Mouse (Mus musculus) urinary bladder, postnatal 14 days (tissue): Measurements from ENCODE around the gene Cd4.

Experiments
- DNase-seq: peaks from one replicate; pipeline ENCODE4 v3.0.0; 2021; ENCODE audit warnings: low spot score

Gene Cd4

DNA sequence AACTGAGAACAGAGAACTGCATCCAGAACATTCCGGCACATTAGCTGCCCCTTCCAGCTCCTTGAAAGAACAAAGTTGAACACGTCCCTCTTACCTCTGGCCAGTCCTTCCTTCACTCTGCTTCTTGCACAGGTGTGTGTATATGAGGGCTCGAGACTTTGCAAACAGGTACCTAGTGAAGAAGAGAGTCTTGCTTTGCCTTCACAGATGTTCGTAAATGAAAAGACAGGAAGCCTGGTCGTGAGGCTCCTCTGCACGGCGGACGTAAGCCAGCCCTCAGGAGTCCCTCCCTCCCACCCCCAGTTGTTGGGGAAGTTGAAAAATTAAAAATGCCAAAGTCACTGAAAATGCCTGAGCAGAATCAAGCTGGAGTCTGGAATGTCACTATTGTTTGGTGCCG, at the start of gene Cd4:
Gene Cd4, minus strand, starts transcription at position 236 of the 400 bp plus-strand sequence.
- DNase-seq = no peak

DNA sequence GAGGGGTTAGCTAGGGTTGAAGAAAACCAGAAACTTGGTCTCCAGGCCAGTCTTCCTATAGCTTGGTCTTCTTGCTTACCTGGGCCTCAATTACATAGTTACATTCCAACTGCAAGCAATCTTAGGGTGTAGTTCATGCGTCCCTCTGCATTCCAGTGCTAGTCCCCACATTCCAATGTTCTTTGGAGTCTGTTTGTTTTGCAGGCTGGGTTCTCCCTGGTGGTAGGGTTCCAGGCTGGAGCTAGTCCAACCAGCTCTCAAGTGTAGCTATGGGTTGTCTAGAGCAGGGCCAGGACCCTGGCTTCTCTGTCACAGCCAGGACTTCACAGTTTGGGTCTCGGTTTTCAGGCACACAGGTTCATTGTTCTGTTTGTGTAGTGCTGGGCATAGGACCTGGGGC, 49.5 kb upstream of the Cd4 start:
- no peak for DNase-seq

DNA sequence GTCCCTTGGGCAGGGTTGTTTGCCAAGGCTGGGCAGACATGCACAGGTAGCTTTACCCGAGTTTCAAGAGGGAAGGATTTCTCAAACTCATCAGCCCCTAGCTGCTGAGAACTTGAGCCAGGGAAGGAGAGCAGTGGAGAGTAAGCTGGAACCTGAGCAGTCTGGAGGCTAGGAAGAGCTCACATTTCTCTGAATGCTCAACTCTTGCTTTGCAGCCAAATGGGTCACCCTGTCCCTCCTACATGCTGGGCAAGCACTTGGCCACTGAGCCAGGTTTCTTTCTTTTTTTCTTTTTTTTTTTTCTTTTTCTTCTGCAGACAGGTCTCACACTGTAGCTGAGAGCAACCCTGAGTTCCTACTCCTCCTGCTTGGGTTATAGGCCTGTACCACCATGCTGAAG, 48.7 kb upstream of the Cd4 start:
- DNase-seq = no peak

DNA sequence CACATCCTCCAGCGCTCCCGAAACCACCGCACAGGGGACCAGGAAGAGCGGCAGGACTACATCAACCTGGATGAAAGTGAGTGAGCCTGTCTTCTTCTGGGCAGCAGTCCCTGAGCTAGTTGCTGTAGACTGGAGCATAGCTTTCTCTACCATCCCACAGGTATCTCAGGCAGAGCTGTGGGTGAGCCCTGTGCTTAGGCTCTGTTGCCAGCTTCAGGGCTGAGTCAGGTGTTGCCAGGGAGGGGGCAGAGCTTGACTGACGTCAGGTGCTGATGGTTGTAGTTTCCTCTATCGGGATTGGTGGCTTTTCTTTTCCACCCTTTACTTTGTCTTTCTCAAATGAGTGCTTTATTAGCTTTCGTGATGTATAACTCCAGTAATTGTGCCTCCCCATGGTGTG, 46.6 kb upstream of the Cd4 start:
- no peak for DNase-seq

DNA sequence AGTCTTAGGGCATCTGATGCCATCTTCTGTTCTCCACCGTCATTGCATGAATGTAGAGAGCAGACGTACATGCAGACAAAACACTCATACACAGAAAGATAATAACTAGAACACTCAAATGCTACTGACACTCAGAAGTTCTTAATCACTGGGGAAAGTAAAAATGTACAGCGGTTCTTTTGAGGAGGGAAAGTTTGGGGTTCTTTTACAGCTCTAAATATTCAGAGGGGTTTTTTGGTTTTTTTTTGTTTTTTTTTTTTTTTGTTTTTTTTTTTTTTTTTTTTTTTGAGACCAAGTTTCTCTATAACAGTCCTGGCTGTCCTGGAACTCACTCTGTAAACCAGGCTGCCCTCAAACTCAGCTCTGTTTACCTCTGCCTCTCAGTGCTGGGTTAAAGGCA, 45.1 kb upstream of the Cd4 start:
- DNase-seq = no peak

DNA sequence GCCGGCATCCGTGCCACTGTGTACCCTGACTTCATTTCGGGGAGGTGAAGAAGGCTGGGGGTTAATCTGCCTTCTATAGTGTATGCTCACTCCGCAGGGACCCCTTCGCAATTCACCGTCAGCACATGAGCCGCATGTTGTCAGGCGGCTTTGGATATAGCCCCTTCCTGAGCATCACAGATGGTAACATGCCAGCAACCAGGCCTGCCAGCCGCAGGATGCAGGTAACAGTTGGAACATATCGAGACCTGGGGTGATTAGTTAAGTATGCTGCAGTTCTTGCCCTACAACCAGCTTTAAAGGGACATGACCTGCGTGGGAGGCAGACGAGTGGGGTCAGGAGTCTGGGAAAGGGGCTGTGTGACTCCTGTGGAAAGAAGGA, 44.3 kb upstream of the Cd4 start:
- DNase-seq = no peak

DNA sequence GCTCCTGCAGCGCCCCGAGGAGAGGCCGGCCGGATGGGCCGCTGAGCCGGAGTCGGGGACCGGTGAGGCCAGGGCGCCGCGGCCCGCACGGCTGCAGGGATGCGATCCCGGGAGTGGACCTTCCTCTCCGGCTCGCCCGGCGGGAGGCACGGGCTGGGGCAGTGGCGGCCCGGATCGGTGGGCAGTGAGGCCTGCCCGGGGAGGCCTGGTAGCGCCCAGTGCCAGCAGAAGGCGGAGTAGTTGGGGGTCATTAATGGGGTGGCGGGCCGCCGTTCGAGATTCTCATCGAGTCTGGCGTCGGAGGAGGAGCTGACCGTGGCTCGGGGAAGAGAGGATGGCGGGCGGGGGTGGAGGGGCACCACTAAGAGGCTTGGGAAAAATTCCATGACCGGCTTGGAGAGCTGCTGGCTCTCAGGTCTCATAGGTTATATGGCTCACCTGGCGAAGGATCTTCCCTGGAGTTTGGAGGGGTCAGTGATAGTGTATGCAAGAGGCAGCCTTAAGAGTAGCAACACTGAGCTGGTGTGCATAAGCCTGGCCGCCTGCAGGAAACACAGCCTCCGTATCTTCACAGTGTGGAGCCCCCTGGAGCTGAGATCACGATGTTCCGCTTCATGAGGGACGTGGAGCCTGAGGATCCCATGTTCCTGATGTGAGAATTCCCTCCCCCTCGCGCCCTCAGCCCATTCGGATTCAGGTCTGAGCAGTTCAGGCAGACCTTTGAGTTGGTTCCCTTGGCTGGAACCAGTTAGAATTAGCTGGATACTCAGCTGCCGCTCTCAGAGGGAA, 43.7 kb upstream of the Cd4 start:
- DNase-seq = peak; percentile 39

DNA sequence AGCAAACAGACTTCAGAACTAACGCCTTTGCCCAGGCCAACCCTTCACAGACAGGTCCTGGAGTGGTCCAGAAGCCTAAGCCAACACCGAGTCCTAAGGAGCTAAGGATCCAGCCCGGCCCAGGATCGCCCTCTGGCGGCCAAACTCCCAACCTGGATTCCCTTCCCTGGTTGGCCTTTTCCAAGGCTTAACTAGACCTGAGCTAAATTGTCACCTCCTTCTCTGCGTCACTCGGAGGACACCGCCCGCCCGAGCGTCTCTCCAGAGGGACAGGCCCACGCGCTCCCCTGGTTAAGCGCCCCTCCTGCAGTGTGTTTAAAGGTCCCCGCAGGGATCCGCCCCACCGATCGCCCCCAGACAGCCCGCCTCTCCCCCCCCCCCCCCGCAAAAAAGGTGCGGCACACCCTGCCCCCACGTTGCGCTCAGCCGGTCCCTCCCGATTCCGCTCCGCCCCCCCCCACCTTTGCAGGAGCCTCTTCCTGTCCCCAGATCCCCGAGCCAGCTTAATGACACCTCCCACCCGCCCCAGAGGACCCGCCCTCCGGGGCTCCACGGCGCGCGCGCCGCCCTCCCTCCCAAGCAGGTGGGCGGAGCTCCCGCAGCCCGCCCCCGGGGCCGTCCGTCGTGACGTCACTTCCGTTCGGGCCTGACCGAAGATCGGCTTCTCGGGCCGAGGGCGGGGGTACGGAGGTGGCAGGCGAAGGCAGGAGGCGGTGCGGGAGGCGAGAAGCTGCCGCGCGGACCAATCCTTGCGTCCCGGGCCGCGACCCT, 42.9 kb upstream of the Cd4 start, which contains the start of gene Mlf2:
Gene Mlf2, plus strand, starts transcription at position 633 of the 771 bp plus-strand sequence.
- DNase-seq = peak; percentile 99

DNA sequence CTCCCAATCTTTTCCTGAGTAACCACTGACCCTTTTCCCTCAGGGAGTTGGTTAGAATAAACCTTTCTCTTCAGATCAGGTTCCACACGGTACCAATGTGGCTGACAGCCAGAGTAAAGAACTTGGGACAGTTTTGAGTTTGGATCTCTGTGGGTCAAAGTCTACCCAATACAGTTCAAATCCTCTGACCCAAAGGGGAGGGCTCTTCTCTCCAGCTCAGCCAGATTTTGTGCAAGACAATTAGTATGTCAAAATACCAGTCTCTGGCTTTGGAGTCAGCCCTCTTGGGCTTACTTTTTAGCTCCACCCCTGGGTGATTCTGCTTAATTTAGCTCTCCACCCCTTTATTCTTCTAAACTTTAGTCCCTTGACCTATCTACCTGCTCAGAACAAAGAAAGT, 42.2 kb upstream of the Cd4 start:
- no peak for DNase-seq

DNA sequence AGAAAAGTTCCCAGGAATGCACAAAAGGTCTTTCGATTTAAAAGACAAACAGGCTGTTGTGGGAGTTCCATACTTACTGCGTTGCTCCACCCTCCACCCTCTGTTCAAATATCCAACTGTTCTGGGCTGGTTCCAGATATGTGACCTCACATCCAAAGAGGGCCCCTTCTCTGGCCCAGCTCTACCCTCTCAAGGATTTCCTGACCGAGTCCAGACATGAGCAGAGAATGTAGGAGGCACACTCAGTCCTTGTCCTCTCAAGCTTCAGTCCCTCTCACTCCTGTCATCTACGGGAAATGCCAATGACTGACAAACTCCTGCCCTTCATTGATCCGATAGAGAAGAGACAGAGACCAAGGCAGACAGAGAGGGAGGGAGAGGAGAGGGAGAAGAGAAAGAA, 37.9 kb upstream of the Cd4 start:
- DNase-seq = peak; percentile 69

DNA sequence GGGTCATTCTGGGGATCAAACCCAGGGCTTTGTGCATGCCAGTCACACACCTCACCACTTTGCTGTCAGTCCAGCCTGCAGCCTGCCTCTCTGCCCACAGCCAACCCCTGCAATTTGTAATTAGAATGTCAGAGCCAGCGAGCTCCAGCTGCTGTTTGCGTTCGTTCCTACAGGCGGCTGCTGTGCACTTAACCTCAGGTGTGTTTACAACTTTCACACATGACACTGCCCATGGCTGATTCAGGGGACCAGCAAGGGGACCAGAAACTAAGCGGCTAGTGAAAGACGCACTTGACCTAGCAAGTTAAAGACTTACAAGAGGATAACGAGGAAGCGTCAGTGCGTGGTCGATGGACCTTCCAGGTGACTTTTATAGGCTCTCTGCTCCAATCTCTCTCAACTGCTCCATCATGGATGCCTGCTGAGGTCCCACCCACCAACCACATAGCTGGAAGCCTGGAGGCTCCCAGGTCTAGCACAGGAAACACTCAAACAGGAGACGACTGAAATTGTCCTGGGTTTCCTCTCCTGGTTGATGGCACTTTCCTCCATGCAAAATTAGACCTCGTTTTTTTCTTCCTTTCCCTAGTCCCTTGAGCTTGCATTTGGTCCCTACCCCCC, 37.3 kb upstream of the Cd4 start:
- no peak for DNase-seq

DNA sequence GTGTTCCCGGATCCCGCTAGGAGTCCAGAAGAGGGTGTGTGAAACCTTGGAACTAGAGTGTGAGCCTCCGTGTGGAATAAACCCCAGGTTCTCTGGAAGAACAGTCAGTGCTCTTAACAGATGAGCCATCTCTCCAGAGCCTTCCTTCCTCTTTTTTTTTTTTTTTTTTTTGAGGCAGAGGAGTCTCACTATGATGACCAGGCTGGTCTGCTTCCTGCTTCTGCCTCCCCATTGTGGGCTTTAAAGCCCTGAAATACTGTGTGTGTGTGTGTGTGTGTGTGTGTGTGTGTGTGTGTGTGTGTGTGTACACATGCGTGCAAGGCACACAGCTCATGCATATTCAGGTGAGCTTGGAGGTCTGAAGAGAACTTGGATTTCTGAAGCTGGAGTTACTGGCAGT, 33.5 kb upstream of the Cd4 start:
- no peak for DNase-seq

DNA sequence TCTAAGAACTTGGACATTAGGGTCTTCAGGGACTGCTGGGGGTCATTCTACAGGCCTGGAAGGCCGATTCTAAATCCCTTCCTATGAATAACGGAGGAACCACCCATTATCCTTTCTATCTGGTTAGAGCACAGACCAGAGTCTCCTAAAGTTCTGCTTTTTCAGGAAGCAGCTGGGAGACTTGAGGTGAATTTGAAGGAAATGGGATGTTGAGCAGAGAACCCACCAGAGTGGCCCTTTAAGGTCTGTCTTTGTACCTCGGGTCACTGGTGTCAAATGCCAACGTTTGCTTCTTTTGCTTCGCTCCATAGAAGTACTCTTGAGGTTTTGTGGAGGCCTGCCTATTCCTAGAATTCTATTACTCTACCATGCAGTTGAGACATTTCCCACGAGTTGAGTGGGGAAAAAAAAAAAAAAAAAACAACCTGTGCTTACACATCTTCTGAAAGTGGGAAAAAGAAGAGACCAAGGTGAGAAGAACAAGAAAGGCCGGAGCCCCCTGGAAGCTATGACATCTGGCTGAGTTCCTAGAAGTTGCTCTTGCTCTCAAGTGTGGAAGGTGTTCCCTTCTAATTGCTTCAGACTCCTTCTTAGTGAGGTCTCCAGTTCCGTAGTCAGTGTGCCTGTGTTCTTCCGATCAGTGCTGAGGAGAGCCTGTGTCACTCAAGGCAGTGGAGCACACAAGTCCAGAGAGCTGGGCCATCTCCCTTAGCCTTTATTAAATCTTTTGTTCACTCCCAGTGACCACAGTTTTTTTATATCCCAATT, 32.5 kb upstream of the Cd4 start:
- DNase-seq = no peak

DNA sequence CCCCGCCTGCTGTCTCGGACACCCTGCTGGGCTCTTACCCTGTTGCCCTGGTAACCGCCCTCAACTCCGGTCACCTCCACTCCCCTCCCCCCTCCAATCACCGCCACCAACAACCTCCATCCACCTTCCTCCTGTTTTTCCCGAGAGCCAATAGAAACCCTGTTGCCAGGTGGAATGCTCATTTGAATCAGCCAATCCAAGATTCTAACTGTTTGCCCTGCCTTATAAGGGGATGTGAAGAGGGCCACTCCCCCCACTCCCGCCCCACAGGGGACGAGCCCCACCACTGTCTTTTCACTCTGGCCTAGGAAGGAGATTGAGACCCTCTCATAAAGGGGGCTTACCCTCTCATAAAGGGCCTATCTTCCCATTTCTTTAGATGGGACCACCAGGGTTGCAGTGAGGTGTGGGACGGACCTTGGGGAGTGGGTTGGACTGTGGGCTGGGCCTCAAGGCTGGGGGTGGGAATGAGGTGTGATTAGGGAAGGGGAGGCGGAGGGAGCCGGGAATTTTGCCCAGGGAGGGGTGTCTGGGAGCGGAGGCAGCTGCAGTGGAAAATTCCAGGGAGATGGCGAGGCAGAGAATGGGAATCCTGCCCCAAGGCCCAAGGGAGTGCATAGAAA, 31.8 kb upstream of the Cd4 start, which contains the start of gene Ptms:
Gene Ptms, minus strand, starts transcription at position 409 of the 623 bp plus-strand sequence.
- peak; percentile 94 for DNase-seq

DNA sequence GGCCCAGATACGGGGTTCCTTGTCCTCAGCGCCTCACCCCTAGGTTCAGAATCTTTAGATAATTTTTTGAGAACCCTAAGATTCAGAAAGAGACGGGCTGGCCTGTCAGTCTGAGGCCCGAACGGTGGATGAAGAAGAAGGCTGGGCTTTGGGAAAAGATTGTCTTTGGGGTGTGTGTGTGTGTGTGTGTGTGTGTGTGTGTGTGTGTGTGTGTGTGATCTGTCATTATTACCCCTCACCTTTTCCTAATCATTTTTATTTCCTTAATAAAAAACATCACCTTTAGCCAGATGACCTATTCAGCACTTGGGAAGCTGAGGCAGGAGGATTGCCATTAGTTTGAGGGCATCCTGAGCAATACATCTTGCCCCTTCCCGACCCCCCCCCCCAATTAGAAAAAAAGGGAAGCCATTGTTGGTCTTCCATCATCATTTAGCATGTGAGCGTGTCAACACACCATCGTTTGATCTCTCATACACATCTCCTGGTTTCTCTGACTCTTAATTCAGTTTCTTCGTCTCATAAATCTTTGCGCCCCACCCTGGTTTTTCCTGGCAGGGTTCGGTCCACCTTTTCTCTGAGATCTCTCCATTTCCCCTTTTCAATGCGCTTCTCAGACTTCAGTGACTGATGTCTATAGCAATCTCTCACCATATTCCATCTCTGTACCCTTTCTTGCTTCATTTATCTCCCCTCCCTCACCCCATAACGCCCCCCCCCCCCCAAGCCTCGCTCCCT, 31.0 kb upstream of the Cd4 start:
- no peak for DNase-seq

DNA sequence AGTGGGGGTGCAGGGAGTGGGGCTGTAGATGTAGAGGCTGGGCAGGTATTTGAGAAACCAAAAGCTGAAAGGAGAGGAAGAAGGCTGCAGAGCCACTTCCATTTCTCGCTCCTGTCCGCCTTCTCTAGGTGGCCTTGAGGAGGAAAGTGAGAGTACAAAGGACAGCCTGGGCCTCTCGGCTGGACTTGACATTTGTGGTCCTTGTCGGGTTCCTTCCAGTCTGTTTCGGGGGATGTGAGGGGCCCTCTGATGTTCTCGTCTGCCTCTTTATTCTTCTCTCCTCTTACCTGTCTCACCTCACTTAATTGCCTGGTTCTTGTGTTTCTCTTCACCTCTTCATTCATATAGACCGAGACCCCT, 30.3 kb upstream of the Cd4 start:
- DNase-seq = no peak

DNA sequence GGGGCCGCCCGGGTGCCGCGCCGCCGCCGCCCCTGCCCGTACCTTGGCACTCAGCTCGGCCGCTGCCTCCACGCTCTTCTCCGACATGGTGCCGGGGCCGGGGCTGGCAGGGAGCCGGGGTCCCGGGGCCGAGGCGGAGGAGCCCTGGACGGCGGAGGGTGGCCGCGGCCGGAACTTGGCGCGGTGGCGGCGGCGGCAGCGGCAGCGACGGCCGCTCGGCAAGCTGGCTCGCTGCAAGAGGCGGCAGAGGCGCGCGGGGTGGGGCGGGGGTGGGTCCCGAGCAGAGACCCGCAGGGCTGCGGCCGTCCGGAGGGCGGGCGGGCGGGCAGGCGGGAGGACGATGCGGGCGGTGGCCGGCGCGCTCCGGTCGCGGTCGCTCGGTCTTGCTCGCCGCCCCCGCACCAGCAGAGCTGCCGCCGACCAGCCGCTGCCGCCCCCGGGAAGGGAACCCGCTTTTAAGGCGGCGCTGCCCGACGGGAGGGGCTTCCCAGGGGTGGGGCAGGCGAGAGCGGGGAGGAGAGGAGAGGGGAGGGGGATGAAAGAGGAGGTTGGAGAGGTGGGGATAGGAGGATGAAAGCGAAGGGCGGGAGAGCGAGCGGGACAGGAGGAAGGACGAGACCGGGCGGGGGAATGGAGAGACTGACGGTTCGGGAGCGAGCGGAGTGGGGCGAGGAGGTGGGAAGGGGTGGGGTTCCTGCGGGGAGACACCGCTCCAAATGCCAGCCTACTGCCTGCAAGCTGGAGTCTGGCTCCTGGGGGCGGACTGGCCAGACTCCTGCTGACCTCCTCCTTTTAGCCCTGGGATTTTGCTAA, 29.7 kb upstream of the Cd4 start:
- DNase-seq = peak; percentile 94

DNA sequence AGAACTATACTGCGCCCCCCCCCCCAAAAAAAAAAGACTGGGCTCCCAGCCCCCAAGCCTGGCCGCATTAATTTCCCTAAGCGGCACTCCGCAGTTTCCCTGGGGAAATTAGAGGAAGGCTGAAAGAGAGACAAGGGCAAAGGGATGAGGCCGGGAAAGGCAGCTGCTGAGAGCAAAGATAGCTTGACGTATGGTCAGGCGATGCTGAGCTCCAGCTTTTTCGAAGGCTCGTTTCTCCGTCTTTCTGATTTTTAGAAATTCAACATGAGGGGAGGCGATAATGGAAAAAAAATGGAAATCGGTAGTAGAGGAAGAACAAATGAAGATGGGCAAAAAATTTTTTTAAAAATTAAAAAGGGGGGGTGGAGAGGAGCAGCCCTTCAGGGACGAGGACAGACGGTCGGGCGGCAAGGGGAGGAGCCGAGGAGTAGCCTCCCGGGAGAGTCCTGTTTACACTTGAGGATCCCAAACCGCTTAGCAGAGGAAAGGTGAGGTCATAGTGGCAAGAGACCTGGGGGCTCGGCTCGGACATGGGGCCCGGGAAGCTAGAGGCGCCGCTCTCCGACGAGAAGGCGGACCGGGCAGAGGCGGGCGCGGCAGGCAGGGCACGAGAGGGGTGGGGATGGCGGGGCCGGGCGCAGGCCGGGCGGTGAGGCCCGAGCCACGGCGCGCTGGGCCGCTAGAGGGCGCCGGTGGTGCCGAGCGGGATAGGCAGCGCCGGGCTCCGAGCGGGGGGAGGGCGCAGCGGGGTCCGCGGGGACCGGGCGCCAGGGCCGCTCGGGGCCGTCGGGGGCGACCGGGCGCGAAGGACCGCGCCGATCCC, 28.9 kb upstream of the Cd4 start:
- peak; percentile 94 for DNase-seq

DNA sequence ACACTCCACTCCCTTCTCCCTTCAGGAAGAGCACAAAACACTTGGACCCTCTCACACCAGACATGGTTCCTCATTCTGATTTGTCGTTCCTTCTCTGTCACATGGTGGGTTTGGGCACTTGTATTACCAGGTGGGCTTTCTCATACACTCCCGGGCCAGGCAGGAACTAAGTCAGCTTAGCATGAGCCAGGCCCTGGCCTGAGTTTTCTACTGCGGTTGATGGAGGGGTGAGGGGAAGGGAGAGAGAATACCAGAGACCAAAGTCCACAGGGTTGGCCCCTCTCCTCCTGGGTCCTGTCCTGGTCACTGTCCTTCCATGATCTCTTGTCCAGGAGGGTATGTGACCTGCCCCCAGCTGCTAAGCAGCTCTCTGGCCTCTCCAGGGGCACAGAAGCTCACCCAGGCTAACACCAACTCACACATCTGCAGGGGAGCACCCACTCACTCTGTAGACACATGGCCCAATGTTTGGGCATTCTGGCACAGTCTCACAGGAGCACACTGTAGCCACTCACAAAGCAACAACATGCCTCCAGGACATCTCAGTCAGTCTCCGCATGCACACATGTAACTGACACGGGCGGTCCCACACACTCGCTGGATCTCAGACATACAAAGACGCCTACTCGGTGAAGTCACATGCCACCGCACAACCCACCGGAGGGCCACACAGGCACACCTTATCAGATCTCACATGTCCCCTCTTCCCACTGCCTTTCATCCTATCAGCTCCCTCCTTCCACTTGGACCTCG, 28.1 kb upstream of the Cd4 start:
- DNase-seq = no peak
